Mouse (Mus musculus): ENCODE measurements around the gene Synpo2. TPM values are rescaled to one million over a fixed set of nuclear protein-coding genes. Genes with fewer than 3 reads are reported as not detected.

The Synpo2 gene
- polyA plus RNA-seq, 2 experiments = 0.03 to 0.04 TPM

- Histone ChIP-seq H3K27ac (no peak overlapping the region), H3K4me3 (ENCODE audit: insufficient read depth in 1 of 2, low read depth in 2 of 2, low read length in 2 of 2) (no peak overlapping the region), H3K9me3 (ENCODE audit: control insufficient read depth, low read length) (no peaks in the 10 kb centered on the region), H3K27me3 (ENCODE audit: control insufficient read depth, insufficient read depth, low read length) (no peaks in the 10 kb centered on the region), H3K4me1 (replicated peaks; ENCODE audit: control insufficient read depth in 2 of 2, insufficient read depth in 2 of 2, low read length in 1 of 2) (no peaks in the 10 kb centered on the region), H3K9ac (replicated peaks) (no peak overlapping the region), H3K4me2 (ENCODE audit: low read depth) (no peak overlapping the region), H3K36me3 (replicated peaks; ENCODE audit: control insufficient read depth, insufficient read depth, low read depth) (no peaks in the 10 kb centered on the region)
- WGBS (ENCODE audit: insufficient replicate concordance) = 65% methylated on average over 15 of the region's 15 CpGs
- ATAC-seq (ENCODE audit: insufficient read depth) (no peak), DNase-seq (ENCODE audit: low read depth in 3 of 3, low spot score in 3 of 3) (no peak)
- TF ChIP-seq EP300 (IDR thresholded peaks at IDR 0.05; ENCODE audit: low read depth) (no peak), CTCF (IDR thresholded peaks at IDR 0.05; ENCODE audit: low read depth) (no peak)
Measured at GRCm38 (mm10) chr3:123187370-123188124, 48.4 kb downstream of the Synpo2 start.

GRCm38 (mm10) chr3:123185238-123185925 lies 50.6 kb downstream of the Synpo2 start:
- H3K36me3 ChIP-seq (replicated peaks; ENCODE audit: control insufficient read depth, insufficient read depth, low read depth) = no peaks in the 10 kb centered on the region

DNA sequence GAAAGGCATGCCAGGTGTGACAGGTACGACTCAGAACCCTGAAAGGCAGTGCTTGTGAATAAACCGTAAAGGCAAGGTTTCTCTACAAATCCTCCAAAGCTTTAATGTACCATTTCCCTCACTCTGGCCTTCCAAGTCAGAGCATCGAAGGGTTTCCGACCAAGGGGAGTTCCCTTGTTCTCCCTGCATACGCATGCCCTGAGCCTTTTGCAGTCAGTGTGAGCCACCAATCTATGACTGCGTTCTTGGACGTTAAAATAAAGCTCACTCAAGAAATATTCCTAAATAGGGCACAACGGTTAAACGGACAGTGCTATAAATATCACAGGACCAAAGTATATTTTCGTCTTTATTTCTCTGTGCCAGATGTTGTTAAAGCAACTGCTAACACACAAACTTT lies 51.7 kb downstream of the Synpo2 start:
- ATAC-seq (ENCODE audit: insufficient read depth) = no peak
- no peak overlapping the region for H3K4me3 ChIP-seq (ENCODE audit: insufficient read depth in 1 of 2, low read depth in 2 of 2, low read length in 2 of 2)
- H3K27ac ChIP-seq = no peak overlapping the region
- no peaks in the 10 kb centered on the region for H3K4me1 ChIP-seq (replicated peaks; ENCODE audit: control insufficient read depth in 2 of 2, insufficient read depth in 2 of 2, low read length in 1 of 2)
- TF ChIP-seq CTCF (IDR thresholded peaks at IDR 0.05; ENCODE audit: low read depth) (no peak), EP300 (IDR thresholded peaks at IDR 0.05; ENCODE audit: low read depth) (no peak)
- no peak for DNase-seq (ENCODE audit: low read depth in 3 of 3, low spot score in 3 of 3)
- H3K27me3 ChIP-seq (ENCODE audit: control insufficient read depth, insufficient read depth, low read length) = no peaks in the 10 kb centered on the region
- no peak overlapping the region for H3K4me2 ChIP-seq (ENCODE audit: low read depth)
- WGBS (ENCODE audit: insufficient replicate concordance) = 79% methylated on average over 10 of the region's 10 CpGs
- H3K9ac ChIP-seq (replicated peaks) = no peak overlapping the region
- H3K36me3 ChIP-seq (replicated peaks; ENCODE audit: control insufficient read depth, insufficient read depth, low read depth) = no peaks in the 10 kb centered on the region
- H3K9me3 ChIP-seq (ENCODE audit: control insufficient read depth, low read length) = no peaks in the 10 kb centered on the region

More at GRCm38 (mm10) chr3:123185238-123185925, 50.6 kb downstream of the Synpo2 start:
- H3K27me3 ChIP-seq (ENCODE audit: control insufficient read depth, insufficient read depth, low read length) = no peaks in the 10 kb centered on the region
- no peak overlapping the region for H3K9ac ChIP-seq (replicated peaks)
- no peak overlapping the region for H3K27ac ChIP-seq
- H3K4me1 ChIP-seq (replicated peaks; ENCODE audit: control insufficient read depth in 2 of 2, insufficient read depth in 2 of 2, low read length in 1 of 2) = no peaks in the 10 kb centered on the region
- H3K4me3 ChIP-seq (ENCODE audit: insufficient read depth in 1 of 2, low read depth in 2 of 2, low read length in 2 of 2) = no peak overlapping the region
- DNase-seq (ENCODE audit: low read depth in 3 of 3, low spot score in 3 of 3) (no peak), ATAC-seq (ENCODE audit: insufficient read depth) (no peak)
- H3K9me3 ChIP-seq (ENCODE audit: control insufficient read depth, low read length) = no peaks in the 10 kb centered on the region
- TF ChIP-seq CTCF (IDR thresholded peaks at IDR 0.05; ENCODE audit: low read depth) (no peak), EP300 (IDR thresholded peaks at IDR 0.05; ENCODE audit: low read depth) (no peak)
- WGBS (ENCODE audit: insufficient replicate concordance) = 66% methylated on average over 10 of the region's 10 CpGs
- no peak overlapping the region for H3K4me2 ChIP-seq (ENCODE audit: low read depth)

GRCm38 (mm10) chr3:123179508-123179907 lies 56.4 kb downstream of the Synpo2 start:
- Histone ChIP-seq H3K9ac (replicated peaks) (no peak overlapping the region), H3K4me3 (ENCODE audit: insufficient read depth in 1 of 2, low read depth in 2 of 2, low read length in 2 of 2) (no peak overlapping the region), H3K4me1 (replicated peaks; ENCODE audit: control insufficient read depth in 2 of 2, insufficient read depth in 2 of 2, low read length in 1 of 2) (no peaks in the 10 kb centered on the region), H3K27ac (no peak overlapping the region), H3K27me3 (ENCODE audit: control insufficient read depth, insufficient read depth, low read length) (no peaks in the 10 kb centered on the region), H3K4me2 (ENCODE audit: low read depth) (no peak overlapping the region), H3K36me3 (replicated peaks; ENCODE audit: control insufficient read depth, insufficient read depth, low read depth) (no peaks in the 10 kb centered on the region), H3K9me3 (ENCODE audit: control insufficient read depth, low read length) (no peaks in the 10 kb centered on the region)
- ATAC-seq (ENCODE audit: insufficient read depth) (no peak), DNase-seq (ENCODE audit: low read depth in 3 of 3, low spot score in 3 of 3) (no peak)
- TF ChIP-seq CTCF (IDR thresholded peaks at IDR 0.05; ENCODE audit: low read depth) (no peak), EP300 (IDR thresholded peaks at IDR 0.05; ENCODE audit: low read depth) (no peak)
- 58% methylated on average over 8 of the region's 8 CpGs for WGBS (ENCODE audit: insufficient replicate concordance)

DNA sequence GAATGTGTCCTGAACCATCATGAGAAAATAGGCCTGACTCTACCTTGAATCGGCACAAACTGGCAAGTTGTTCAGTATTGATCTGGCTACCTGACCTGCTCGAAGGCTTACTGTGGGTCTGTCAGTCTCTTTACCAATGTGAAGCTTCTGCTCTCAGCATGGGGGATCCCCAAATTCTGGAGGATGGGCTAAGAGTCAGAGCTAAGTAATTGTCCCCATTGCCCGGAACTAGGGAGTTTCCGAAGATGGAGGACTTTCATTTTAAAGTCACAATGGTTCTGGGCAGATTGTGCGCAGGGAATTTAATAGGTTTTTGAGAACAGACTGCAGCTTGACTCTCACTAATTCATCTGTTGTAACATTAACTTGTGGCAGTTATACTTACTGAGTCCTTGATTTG lies 56.9 kb downstream of the Synpo2 start:
- Histone ChIP-seq H3K9me3 (ENCODE audit: control insufficient read depth, low read length) (no peaks in the 10 kb centered on the region), H3K4me3 (ENCODE audit: insufficient read depth in 1 of 2, low read depth in 2 of 2, low read length in 2 of 2) (no peak overlapping the region), H3K4me2 (ENCODE audit: low read depth) (no peak overlapping the region), H3K4me1 (replicated peaks; ENCODE audit: control insufficient read depth in 2 of 2, insufficient read depth in 2 of 2, low read length in 1 of 2) (no peaks in the 10 kb centered on the region), H3K27me3 (ENCODE audit: control insufficient read depth, insufficient read depth, low read length) (no peaks in the 10 kb centered on the region), H3K27ac (no peak overlapping the region), H3K36me3 (replicated peaks; ENCODE audit: control insufficient read depth, insufficient read depth, low read depth) (no peaks in the 10 kb centered on the region), H3K9ac (replicated peaks) (no peak overlapping the region)
- no peak for TF ChIP-seq EP300 (IDR thresholded peaks at IDR 0.05; ENCODE audit: low read depth)
- no peak for TF ChIP-seq CTCF (IDR thresholded peaks at IDR 0.05; ENCODE audit: low read depth)
- ATAC-seq (ENCODE audit: insufficient read depth) = no peak
- no peak for DNase-seq (ENCODE audit: low read depth in 3 of 3, low spot score in 3 of 3)
- 68% methylated on average over 5 of the region's 5 CpGs for WGBS (ENCODE audit: insufficient replicate concordance)

Measured in liver, embryonic 14.5 days (tissue).